Mouse (Mus musculus) hindbrain, embryonic 13.5 days (tissue): ENCODE measurements around the gene Cnn3. TPM values are rescaled to one million over a fixed set of nuclear protein-coding genes. Genes with fewer than 3 reads are reported as not detected.

ENCODE experiments used
- ATAC-seq: fragments of 200-750 bp; cut with Nextera tagmentation; 2 replicates; pipeline ENCODE4 v1.8.0; 2017; ENCODE audit warnings: moderate TSS enrichment; ENCODE audit not compliant: low FRiP score
- H3K27ac ChIP-seq: fragments of 300-500 bp; sonication (generic); 2 replicates; pipeline ENCODE4 v1.5.1; 2015; ENCODE audit warnings: inconsistent platforms, mild to moderate bottlenecking, moderate library complexity
- H3K27me3 ChIP-seq: fragments of 300-500 bp; sonication (generic); 2 replicates; pipeline ENCODE4 v1.6.1; 2015; ENCODE audit warnings: mild to moderate bottlenecking, inconsistent platforms
- H3K36me3 ChIP-seq: fragments of 300-500 bp; sonication (generic); 2 replicates; pipeline ENCODE4 v1.6.1; 2015; ENCODE audit warnings: mild to moderate bottlenecking, inconsistent platforms
- H3K4me1 ChIP-seq: fragments of 300-500 bp; sonication (generic); replicated peaks from 2 replicates; pipeline ENCODE4 v1.6.1; 2015; ENCODE audit warnings: inconsistent platforms
- H3K4me2 ChIP-seq: fragments of 300-500 bp; sonication (generic); 2 replicates; pipeline ENCODE4 v1.6.1; 2015; ENCODE audit warnings: inconsistent platforms, mild to moderate bottlenecking, moderate library complexity
- H3K4me3 ChIP-seq: fragments of 300-500 bp; sonication (generic); 2 replicates; pipeline ENCODE4 v1.5.1; 2015; ENCODE audit warnings: mild to moderate bottlenecking, inconsistent platforms
- H3K9ac ChIP-seq: fragments of 300-500 bp; sonication (generic); 2 replicates; pipeline ENCODE4 v1.6.1; 2015; ENCODE audit warnings: mild to moderate bottlenecking, inconsistent platforms
- H3K9me3 ChIP-seq: fragments of 300-500 bp; sonication (generic); 2 replicates; pipeline ENCODE4 v1.6.1; 2016; ENCODE audit warnings: inconsistent platforms
- WGBS: fragments of 180-500 bp; shearing (Covaris S2); methylation state at CpG from one replicate; pipeline ENCODE4 v1.1.7; 2015; 5-methylcytosine and 5-hydroxymethylcytosine counted together
- polyA plus RNA-seq: library from polyadenylated mRNA; unstranded; fragments of >200 nt; fragmentation: Nextera tagmentation; extraction: Ambion mirVana; gene quantifications from 2 replicates; pipeline ENCODE4 v1.2.1, GENCODE M21; 2015

The Cnn3 gene
- polyA plus RNA-seq, 1 experiment from 2014 or later, result 654 TPM

DNA sequence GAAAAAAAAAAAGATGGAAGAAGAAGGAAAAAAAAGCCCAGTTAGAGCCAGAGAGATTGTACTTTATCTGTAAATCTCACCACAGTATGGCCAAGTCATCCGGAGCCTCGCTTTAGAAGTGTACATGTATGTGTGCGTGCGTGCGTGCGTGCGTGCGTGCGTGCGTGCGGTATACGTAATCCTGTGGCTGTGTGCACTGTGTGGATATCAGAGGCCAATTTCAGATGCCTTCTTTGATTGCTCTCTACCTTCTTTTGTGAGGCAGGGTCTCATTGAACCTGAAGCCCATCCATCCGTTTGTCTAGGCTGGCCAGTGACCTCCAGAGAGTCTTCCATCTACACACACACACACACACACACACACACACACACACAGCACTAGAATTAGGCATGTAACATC, 35.2 kb downstream of the Cnn3 start:
- Histone ChIP-seq H3K36me3 (peaks cover 39% of the 10 kb centered on the region), H3K27ac (no peak overlapping the region; the same call in 1 of the 2 replicates), H3K9me3 (no peaks in the 10 kb centered on the region), H3K4me1 (peaks cover 21% of the 10 kb centered on the region), H3K4me2 (no peak overlapping the region), H3K4me3 (no peak overlapping the region), H3K9ac (no peak overlapping the region), H3K27me3 (no peaks in the 10 kb centered on the region)
- 92% methylated on average over 13 of the region's 13 CpGs for WGBS
- no peak for ATAC-seq

DNA sequence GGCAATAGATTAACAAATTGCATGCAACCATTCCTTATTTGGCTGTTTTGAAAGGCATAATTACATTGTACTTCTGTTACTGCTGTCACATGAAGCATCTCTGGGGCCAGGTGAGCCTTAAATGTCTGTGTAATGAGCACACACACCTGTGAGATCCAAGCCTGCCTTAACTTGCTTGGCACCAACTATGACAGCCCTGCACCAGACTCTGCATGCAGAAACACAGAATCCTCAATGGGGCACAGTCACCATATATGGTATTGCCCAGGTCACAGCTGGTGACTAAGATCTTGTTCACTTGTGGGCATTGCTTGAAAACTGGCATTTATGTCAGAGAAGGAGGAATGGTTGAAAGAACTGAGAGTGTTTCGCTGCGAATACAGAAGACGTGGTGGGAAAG, 36.5 kb downstream of the Cnn3 start:
- no peak for ATAC-seq
- H3K27ac ChIP-seq, result no peak overlapping the region
- H3K9ac ChIP-seq, result no peak overlapping the region
- no peaks in the 10 kb centered on the region for H3K9me3 ChIP-seq
- H3K36me3 ChIP-seq, result peaks cover 26% of the 10 kb centered on the region
- 90% methylated on average over 3 of the region's 3 CpGs for WGBS
- H3K27me3 ChIP-seq, result no peaks in the 10 kb centered on the region
- no peak overlapping the region for H3K4me3 ChIP-seq
- peaks cover 21% of the 10 kb centered on the region for H3K4me1 ChIP-seq
- H3K4me2 ChIP-seq, result no peak overlapping the region

DNA sequence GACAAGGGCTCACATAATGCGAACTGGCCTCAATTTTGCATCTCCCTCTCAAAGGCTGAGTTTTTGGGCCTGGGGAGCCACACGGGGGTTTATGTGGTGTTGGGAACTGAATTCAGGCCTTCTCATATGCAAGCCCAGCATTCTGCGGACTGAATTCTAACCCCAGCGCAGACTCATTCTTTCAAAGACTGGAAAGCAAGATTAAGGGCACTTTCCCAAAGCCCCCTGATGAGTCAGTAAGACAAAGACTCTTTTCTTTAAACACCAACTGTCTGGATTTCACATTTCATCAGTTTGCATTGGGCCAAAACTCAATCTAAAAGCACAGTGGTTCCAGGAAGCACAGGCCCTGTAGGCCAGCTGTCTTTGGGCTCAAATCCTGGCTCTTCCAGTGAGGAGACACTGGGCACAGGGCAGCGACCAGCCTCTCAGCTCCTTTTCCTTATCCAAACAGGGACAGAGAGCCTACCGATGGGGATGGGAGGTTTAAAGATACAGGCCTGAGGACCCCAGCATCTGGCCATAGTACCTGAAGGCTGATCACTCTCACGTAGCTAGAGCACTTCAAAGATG, 38.5 kb downstream of the Cnn3 start:
- Histone ChIP-seq H3K4me1 (peaks cover 31% of the 10 kb centered on the region), H3K4me2 (no peak overlapping the region), H3K27ac (peak overlapping the region; percentile 67), H3K27me3 (no peaks in the 10 kb centered on the region), H3K9ac (no peak overlapping the region), H3K4me3 (no peak overlapping the region), H3K9me3 (no peaks in the 10 kb centered on the region), H3K36me3 (peaks cover 7% of the 10 kb centered on the region; the same call in 1 of the 2 replicates)
- ATAC-seq, result no peak
- 29% methylated on average over 7 of the region's 7 CpGs for WGBS

DNA sequence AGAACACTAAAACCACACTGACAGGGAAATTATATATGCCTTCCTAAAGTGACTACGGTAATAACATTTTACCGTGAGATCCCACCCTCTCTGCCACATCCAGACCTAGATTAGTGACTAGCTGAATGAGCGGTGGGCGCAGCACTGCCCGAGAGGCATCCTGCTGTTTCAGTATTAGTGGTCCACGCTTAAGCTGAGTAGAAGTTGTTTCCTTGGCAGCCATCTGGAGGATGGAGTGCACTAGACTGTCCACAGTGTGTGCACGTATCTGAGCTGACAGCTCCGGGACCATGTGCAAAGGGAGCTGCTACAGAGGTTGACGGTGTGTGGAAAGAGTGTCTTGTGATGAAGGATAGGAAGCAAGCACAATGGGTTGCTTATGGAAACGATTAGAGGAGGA, 39.5 kb downstream of the Cnn3 start:
- 0 out of 2 replicates have a peak, but pooled peaks have one; percentile 40 for ATAC-seq

DNA sequence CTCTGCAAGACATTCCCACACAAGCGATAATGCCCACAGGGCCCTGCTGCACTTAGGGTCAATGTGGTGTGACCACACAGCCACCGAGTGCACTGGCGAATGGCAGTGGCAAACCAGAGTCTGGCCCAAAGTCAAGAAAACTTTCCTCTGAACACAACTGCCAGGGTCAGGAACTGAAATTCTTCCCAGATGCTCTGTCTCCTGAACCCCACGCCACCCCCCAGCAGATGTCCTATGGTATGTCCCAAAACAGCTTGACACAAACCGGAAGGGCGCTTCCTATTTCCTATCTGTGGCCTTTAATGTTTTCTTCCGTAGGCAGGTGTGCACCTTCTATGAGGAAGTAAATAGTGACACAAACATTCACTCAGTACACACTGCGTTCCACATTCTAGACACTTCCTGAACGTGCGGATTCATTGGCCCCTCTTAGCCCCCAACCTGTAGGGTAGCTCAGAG, 40.8 kb downstream of the Cnn3 start:
- peaks cover 31% of the 10 kb centered on the region for H3K4me1 ChIP-seq

More for the DNA sequence above, 39.5 kb downstream of the Cnn3 start:
- Histone ChIP-seq H3K9me3 (no peaks in the 10 kb centered on the region), H3K4me3 (no peak overlapping the region), H3K4me1 (peaks cover 31% of the 10 kb centered on the region), H3K9ac (no peak overlapping the region), H3K36me3 (peaks cover 3% of the 10 kb centered on the region; the same call in 1 of the 2 replicates), H3K27ac (peak overlapping the region; percentile 67), H3K27me3 (no peaks in the 10 kb centered on the region), H3K4me2 (no peak overlapping the region)
- 57% methylated on average over 10 of the region's 10 CpGs for WGBS

DNA sequence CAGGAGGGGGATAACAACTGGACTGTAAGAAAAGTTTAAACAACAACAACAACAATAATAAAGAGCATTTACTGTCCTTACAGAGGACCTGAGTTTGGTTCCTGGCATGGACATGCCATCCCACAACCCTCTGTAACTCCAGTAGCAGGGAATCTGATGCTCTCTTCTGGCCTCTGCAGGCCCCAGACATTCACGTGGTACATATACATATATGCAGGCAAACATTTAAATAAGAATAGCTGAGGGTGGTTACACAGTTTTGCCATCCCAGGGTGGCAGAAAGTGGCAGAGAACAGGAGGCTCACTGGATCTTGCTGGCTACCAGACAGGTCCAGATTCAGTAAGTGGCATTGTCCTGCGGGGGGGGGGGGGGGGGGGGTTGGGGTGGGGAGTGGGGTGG, 41.8 kb downstream of the Cnn3 start:
- no peak overlapping the region for H3K4me2 ChIP-seq
- no peaks in the 10 kb centered on the region for H3K9me3 ChIP-seq
- 17% methylated on average over 2 of the region's 2 CpGs for WGBS
- no peak for ATAC-seq
- no peak overlapping the region for H3K27ac ChIP-seq
- H3K27me3 ChIP-seq, result no peaks in the 10 kb centered on the region
- H3K4me3 ChIP-seq, result no peak overlapping the region
- no peak overlapping the region for H3K9ac ChIP-seq
- H3K4me1 ChIP-seq, result peaks cover 31% of the 10 kb centered on the region
- no peaks in the 10 kb centered on the region for H3K36me3 ChIP-seq

More for the DNA sequence above, 40.8 kb downstream of the Cnn3 start:
- no peaks in the 10 kb centered on the region for H3K27me3 ChIP-seq
- no peak overlapping the region for H3K27ac ChIP-seq
- H3K9ac ChIP-seq, result no peak overlapping the region
- H3K4me2 ChIP-seq, result no peak overlapping the region
- no peak for ATAC-seq
- no peaks in the 10 kb centered on the region for H3K9me3 ChIP-seq
- no peaks in the 10 kb centered on the region for H3K36me3 ChIP-seq
- H3K4me3 ChIP-seq, result no peak overlapping the region
- 78% methylated on average over 10 of the region's 10 CpGs for WGBS

DNA sequence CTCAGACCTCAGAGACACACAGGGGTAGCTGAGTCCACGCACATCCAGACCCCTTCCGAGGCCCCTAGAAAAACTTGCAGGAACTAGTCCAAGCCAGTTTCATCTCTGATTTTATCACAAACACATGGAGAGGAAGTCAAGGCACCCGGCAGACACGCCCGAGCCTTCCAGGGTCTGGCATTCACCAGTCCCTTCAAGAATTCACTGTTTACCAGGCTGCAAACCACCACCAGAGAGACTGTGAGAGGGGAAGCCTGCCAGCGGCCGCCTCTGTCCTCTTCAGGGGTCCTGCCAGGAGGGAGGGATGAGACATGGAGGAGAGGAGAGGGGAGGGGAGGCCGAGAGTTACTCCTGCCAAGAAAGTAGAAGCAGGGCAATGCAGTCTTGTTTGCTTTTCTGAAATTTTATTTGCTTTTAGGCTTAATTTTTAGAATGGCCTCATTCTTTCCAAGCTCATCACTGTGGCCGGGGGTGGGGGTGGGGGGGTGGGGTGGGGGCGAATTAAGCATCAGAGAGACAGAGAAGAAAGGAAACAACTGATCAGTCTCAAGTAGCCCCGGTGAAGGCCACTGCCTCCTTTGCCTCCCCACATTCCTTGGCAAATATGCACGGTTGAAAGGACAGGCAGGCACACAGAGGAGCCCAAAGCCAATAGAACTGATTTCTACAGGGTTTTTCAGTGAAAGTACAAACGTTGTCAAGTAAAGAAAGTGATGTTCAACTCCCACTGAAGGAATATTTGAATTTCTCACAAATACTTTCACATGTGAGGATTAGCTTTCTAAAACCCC, 43.1 kb downstream of the Cnn3 start:
- Histone ChIP-seq H3K36me3 (no peaks in the 10 kb centered on the region), H3K9me3 (no peaks in the 10 kb centered on the region), H3K27ac (peak overlapping the region; percentile 62), H3K4me3 (no peak overlapping the region), H3K4me2 (0 out of 2 replicates have a peak overlapping the region, but pooled peaks have one; percentile 10), H3K9ac (no peak overlapping the region), H3K27me3 (no peaks in the 10 kb centered on the region), H3K4me1 (peaks cover 25% of the 10 kb centered on the region)
- peak; percentile 86 for ATAC-seq
- WGBS, result 5% methylated on average over 13 of the region's 13 CpGs

DNA sequence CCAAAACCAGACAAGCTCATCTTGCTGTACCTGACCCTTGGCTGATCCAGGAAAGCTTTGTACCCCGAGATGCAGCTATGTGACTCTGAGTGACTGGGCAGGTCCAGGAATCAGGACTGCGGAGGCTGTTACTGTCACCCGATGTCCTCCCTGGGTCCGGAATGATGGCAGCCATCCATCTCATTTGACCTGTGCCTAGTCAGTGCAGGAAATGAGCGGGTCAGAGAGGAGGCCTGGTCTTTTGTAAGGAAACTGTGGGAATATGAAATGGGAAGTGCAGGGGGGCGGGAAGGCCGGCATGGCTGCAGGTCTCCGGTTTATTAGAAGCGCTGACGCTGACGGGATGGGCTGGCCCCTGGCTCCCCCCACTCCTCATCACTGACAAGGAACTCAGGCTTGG, 45.4 kb downstream of the Cnn3 start:
- Histone ChIP-seq H3K9ac (no peak overlapping the region), H3K36me3 (no peaks in the 10 kb centered on the region), H3K27ac (no peak overlapping the region), H3K4me2 (no peak overlapping the region), H3K9me3 (no peaks in the 10 kb centered on the region), H3K4me1 (peaks cover 10% of the 10 kb centered on the region), H3K4me3 (no peak overlapping the region), H3K27me3 (no peaks in the 10 kb centered on the region)
- 64% methylated on average over 11 of the region's 11 CpGs for WGBS
- ATAC-seq, result no peak

DNA sequence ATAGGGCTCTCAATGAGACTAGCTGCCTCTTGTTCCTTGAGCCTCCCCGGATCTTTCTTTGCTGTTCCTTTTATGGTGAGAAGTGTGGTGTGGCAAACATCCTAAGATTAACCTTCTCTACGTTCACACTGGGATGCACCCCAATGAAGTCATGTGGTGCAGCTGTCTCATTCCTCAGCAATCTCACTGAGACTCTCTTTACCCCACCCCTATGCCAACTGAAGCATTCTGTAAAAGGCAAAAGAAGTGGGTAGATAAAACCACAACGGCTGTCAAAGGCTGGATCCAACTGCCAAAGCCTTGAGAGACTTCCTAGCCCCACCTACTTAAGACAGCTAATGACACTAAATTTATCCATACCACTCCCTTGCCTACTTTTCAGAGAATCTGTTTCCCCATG, 48.4 kb downstream of the Cnn3 start:
- Histone ChIP-seq H3K36me3 (no peaks in the 10 kb centered on the region), H3K9me3 (no peaks in the 10 kb centered on the region), H3K4me1 (peaks cover 7% of the 10 kb centered on the region), H3K27ac (no peak overlapping the region), H3K9ac (no peak overlapping the region), H3K4me2 (no peak overlapping the region), H3K27me3 (0 out of 2 replicates have a peak, but pooled peaks cover 4% of the 10 kb centered on the region), H3K4me3 (no peak overlapping the region)
- no peak for ATAC-seq
- WGBS, result 57% methylated on average over 3 of the region's 3 CpGs

DNA sequence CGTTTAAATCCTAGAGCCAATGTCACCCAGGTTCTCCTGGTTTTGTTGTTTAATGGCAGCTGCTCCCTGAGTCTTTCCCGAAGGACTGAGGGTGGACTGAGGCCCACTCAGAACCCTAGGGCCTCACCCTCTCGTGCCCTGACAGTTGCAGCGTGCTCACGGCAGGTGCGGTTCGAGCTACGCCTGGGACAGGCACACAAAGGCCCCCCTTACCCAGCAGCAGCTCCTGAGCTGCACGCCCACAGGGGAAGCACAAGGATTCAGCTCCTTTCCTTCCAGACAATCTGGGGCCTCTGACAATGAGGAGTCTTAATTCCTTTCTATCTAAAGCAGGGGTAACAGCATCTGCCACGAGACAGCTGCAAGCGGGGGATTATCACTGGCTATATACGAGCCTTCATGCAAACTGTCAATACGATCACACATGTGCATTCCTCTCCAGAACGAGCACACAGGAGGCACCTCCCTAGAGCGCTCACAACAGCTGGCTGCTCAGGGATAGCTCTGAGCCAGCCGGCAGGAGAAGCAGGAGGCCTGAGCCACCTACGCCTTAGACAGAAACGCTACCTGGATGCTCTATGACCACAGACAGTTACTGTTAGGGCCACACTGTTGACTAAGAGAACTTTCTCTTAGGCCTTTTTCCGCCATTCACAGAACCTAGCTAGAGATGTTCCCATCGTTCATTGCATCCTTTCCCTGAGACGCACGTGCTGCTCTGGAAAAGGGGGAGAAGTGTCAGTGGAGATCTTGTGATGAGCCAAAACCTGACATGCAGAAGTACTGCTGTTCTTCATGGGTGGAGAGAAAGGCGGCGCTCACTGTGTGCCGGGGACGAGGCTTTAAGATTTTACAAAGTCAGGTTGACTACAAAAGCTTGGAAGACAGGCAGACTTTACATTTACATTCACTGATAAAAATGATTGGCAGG, 54.0 kb downstream of the Cnn3 start:
- H3K4me2 ChIP-seq, result no peak overlapping the region
- H3K9ac ChIP-seq, result peak overlapping the region; percentile 20; the same call in 1 of the 2 replicates
- ATAC-seq, result no peak
- H3K4me1 ChIP-seq, result peaks cover 48% of the 10 kb centered on the region
- 0 out of 2 replicates have a peak, but pooled peaks cover 4% of the 10 kb centered on the region for H3K27me3 ChIP-seq
- peak overlapping the region; percentile 40 for H3K27ac ChIP-seq
- 47% methylated on average over 26 of the region's 26 CpGs for WGBS
- H3K4me3 ChIP-seq, result no peak overlapping the region
- H3K9me3 ChIP-seq, result no peaks in the 10 kb centered on the region
- H3K36me3 ChIP-seq, result no peaks in the 10 kb centered on the region

DNA sequence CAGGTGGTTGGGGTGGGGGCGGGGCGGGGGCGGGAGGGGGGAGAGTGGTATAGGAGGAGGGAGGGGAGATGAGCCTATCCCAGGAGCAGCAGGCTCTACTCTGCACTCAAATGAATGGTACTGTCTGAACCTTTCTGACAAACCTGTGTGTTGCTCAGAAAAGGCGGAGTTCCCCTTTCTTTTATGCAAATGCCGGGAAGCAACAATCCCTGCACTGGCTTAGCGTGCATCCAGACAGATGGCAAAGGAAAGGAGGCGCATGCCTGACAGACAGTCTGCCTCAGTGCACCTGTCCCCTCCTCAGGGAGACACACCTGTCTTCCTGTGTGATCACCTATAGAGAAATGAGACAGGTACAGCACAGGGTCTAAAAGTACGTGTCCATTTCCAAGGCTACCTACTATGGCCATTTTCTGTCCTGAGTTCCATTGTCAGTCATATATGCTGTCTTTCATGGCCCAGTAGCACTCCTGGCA, 54.7 kb downstream of the Cnn3 start:
- WGBS, result 57% methylated on average over 8 of the region's 8 CpGs
- 0 out of 2 replicates have a peak, but pooled peaks cover 4% of the 10 kb centered on the region for H3K27me3 ChIP-seq
- ATAC-seq, result no peak

DNA sequence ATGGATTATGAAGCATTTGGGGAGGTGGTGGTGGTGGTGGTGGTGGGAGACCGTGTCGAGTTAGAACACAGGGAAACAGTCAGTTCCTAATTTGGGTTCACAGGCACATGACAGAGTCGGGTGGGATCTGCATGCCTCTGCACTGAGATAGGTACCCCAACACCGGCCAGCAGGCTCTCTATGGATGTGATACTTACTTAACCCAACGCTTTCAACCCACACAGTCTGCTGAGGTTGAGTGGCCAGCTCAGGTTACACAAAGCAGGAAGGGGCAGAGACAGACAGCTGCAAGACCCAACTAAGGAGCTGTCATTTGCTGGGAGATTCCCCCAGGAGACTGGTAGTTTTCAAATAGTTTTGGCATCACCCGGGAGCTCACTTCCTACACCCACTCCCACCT, 55.3 kb downstream of the Cnn3 start:
- Histone ChIP-seq H3K4me1 (peaks cover 48% of the 10 kb centered on the region), H3K27me3 (0 out of 2 replicates have a peak, but pooled peaks cover 4% of the 10 kb centered on the region), H3K4me3 (no peak overlapping the region), H3K9me3 (no peaks in the 10 kb centered on the region), H3K27ac (no peak overlapping the region), H3K36me3 (no peaks in the 10 kb centered on the region), H3K9ac (no peak overlapping the region), H3K4me2 (no peak overlapping the region)
- no peak for ATAC-seq
- 45% methylated on average over 6 of the region's 6 CpGs for WGBS

More for the DNA sequence above, 54.7 kb downstream of the Cnn3 start:
- H3K9me3 ChIP-seq, result no peaks in the 10 kb centered on the region
- H3K4me2 ChIP-seq, result no peak overlapping the region
- peaks cover 48% of the 10 kb centered on the region for H3K4me1 ChIP-seq
- no peak overlapping the region for H3K27ac ChIP-seq
- H3K9ac ChIP-seq, result no peak overlapping the region
- no peaks in the 10 kb centered on the region for H3K36me3 ChIP-seq
- H3K4me3 ChIP-seq, result no peak overlapping the region
